Mouse (Mus musculus): ENCODE results near the gene Tcf23. TPM values are rescaled to one million over a fixed set of nuclear protein-coding genes. Genes with fewer than 3 reads are reported as not detected.
"Not testable (repeated sequence)": the region's sequence is repeated elsewhere in the genome, so short reads cannot be mapped to it uniquely, and the experiment has no call there.

Tcf23 gene
- polyA plus RNA-seq, 1 experiment from 2014 or later = not detected

- no peak overlapping the region for H3K4me2 ChIP-seq (ENCODE audit: low read depth, low read length)
- H3K4me1 ChIP-seq (ENCODE audit: control insufficient read depth, insufficient read depth, low read length) = no peaks in the 10 kb centered on the region
- no peak overlapping the region for H3K4me3 ChIP-seq (ENCODE audit: low read depth, low read length)
- ATAC-seq (ENCODE audit: low read depth) = no peak
- no peaks in the 10 kb centered on the region for H3K27me3 ChIP-seq (ENCODE audit: control insufficient read depth, insufficient read depth, low read length)
- H3K9ac ChIP-seq (replicated peaks; ENCODE audit: low read depth, low read length) = no peak overlapping the region
- H3K9me3 ChIP-seq (ENCODE audit: control insufficient read depth, low read length) = no peaks in the 10 kb centered on the region
- H3K27ac ChIP-seq (ENCODE audit: low read depth, low read length) = no peak overlapping the region
- WGBS = 79% methylated on average over 2 of the region's 2 CpGs
- H3K36me3 ChIP-seq (ENCODE audit: control insufficient read depth, insufficient read depth, low read length) = no peaks in the 10 kb centered on the region
These were observed 32.5 kb downstream of the Tcf23 start for GRCm38 (mm10) chr5:31000993-31001392.

DNA sequence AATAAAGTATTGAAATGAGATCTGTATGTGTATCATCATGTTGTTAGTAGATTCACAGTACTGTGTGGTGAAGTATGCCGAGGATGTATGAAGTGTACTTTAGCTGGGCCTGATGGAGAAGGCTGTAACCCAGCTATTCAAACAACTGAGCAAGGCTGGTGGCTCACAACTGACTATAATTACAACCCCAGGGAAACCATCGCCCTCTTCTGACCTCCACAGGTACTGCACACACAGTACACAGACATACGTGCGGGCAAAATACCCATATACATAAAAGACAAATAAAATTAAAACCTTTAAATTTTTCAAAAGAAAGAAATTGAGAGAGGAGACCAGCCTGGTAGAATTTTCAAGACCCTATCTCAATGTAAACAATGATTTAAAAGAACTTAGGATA is 33.1 kb downstream of the Tcf23 start:
- Histone ChIP-seq H3K4me1 (ENCODE audit: control insufficient read depth, insufficient read depth, low read length) (no peaks in the 10 kb centered on the region), H3K4me3 (ENCODE audit: low read depth, low read length) (no peak overlapping the region), H3K27me3 (ENCODE audit: control insufficient read depth, insufficient read depth, low read length) (no peaks in the 10 kb centered on the region), H3K9me3 (ENCODE audit: control insufficient read depth, low read length) (no peaks in the 10 kb centered on the region), H3K36me3 (ENCODE audit: control insufficient read depth, insufficient read depth, low read length) (no peaks in the 10 kb centered on the region), H3K27ac (ENCODE audit: low read depth, low read length) (no peak overlapping the region), H3K4me2 (ENCODE audit: low read depth, low read length) (no peak overlapping the region), H3K9ac (replicated peaks; ENCODE audit: low read depth, low read length) (no peak overlapping the region)
- WGBS = 82% methylated on average over 4 of the region's 4 CpGs
- no peak for ATAC-seq (ENCODE audit: low read depth)

DNA sequence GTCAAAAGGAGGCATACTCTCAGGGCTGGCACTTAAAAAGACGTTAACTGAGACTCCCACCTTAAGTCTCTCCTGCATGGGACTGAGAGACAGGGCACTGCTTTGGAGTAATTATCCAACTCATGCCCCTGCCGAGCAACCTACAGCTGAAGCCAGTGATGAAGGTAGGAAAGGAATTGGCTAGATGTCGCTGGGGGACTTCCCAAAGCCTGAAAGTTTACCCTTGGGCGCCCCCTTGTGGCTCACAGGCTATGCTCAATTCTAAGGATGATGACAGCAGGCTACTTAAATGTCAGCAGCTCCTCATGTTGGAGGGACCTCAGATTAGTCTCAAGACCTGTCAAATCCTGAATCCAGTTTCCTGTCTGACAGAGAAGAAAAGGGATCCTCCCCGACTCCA is 35.7 kb downstream of the Tcf23 start:
- no peak overlapping the region for H3K27ac ChIP-seq (ENCODE audit: low read depth, low read length)
- no peaks in the 10 kb centered on the region for H3K27me3 ChIP-seq (ENCODE audit: control insufficient read depth, insufficient read depth, low read length)
- H3K9me3 ChIP-seq (ENCODE audit: control insufficient read depth, low read length) = no peaks in the 10 kb centered on the region
- 2% methylated on average over 5 of the region's 5 CpGs for WGBS
- no peak overlapping the region for H3K4me3 ChIP-seq (ENCODE audit: low read depth, low read length)
- H3K36me3 ChIP-seq (ENCODE audit: control insufficient read depth, insufficient read depth, low read length) = no peaks in the 10 kb centered on the region
- no peaks in the 10 kb centered on the region for H3K4me1 ChIP-seq (ENCODE audit: control insufficient read depth, insufficient read depth, low read length)
- peak; percentile 66 for ATAC-seq (ENCODE audit: low read depth)
- no peak overlapping the region for H3K4me2 ChIP-seq (ENCODE audit: low read depth, low read length)
- H3K9ac ChIP-seq (replicated peaks; ENCODE audit: low read depth, low read length) = no peak overlapping the region

DNA sequence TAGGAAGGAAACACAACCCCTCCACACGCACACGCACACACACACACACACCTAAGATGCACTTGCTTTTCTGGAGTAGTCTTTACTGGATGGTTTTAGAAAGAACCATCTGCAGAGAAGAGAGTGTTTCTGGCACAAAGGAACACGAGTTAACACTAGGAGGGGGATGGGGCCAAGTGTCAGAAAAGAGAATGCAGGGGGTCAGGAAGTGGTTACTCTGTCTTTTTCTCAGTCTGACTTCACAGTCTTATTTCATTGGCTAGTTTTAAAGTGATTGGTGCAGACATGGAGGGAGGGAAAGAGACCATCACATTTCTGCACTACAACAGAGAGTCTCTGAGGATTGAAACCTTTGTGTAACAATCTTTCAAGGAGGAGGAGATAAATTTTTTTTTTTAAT is 44.3 kb downstream of the Tcf23 start:
- 75% methylated on average over 3 of the region's 3 CpGs for WGBS
- Histone ChIP-seq H3K4me3 (ENCODE audit: low read depth, low read length) (no peak overlapping the region), H3K36me3 (ENCODE audit: control insufficient read depth, insufficient read depth, low read length) (no peaks in the 10 kb centered on the region), H3K27ac (ENCODE audit: low read depth, low read length) (no peak overlapping the region), H3K9me3 (ENCODE audit: control insufficient read depth, low read length) (no peaks in the 10 kb centered on the region), H3K4me2 (ENCODE audit: low read depth, low read length) (no peak overlapping the region), H3K9ac (replicated peaks; ENCODE audit: low read depth, low read length) (no peak overlapping the region), H3K27me3 (ENCODE audit: control insufficient read depth, insufficient read depth, low read length) (no peaks in the 10 kb centered on the region), H3K4me1 (ENCODE audit: control insufficient read depth, insufficient read depth, low read length) (no peaks in the 10 kb centered on the region)
- no peak for ATAC-seq (ENCODE audit: low read depth)

GRCm38 (mm10) chr5:31015913-31016312 is 47.5 kb downstream of the Tcf23 start:
- ATAC-seq (ENCODE audit: low read depth) = no peak
- Histone ChIP-seq H3K9me3 (ENCODE audit: control insufficient read depth, low read length) (no peaks in the 10 kb centered on the region), H3K27ac (ENCODE audit: low read depth, low read length) (no peak overlapping the region), H3K4me2 (ENCODE audit: low read depth, low read length) (no peak overlapping the region), H3K4me1 (ENCODE audit: control insufficient read depth, insufficient read depth, low read length) (no peaks in the 10 kb centered on the region), H3K9ac (replicated peaks; ENCODE audit: low read depth, low read length) (no peak overlapping the region), H3K36me3 (ENCODE audit: control insufficient read depth, insufficient read depth, low read length) (no peaks in the 10 kb centered on the region), H3K4me3 (ENCODE audit: low read depth, low read length) (no peak overlapping the region), H3K27me3 (ENCODE audit: control insufficient read depth, insufficient read depth, low read length) (no peaks in the 10 kb centered on the region)
- 83% methylated on average over 2 of the region's 2 CpGs for WGBS

DNA sequence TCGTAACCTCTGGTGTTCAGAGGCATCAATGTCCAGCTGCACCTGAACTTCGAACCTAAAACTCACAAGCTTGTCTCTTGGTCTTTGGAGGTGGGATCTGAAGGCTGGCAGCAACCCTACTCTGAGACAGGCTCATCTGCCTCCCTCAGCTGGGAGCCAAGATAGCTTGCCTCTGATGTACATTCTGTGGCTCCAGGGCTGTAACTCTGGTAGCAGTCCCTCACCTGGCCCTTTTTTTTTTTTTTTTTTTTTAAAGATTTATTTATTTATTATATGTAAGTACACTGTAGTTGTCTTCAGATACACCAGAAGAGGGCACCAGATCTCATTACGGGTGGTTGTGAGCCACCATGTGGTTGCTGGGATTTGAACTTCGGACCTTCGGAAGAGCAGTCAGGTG is 53.3 kb downstream of the Tcf23 start:
- not testable (repeated sequence) for H3K27me3 ChIP-seq (ENCODE audit: control insufficient read depth, insufficient read depth, low read length); H3K9me3 ChIP-seq (ENCODE audit: control insufficient read depth, low read length); H3K4me2 ChIP-seq (ENCODE audit: low read depth, low read length); H3K27ac ChIP-seq (ENCODE audit: low read depth, low read length); H3K9ac ChIP-seq (replicated peaks; ENCODE audit: low read depth, low read length); ATAC-seq (ENCODE audit: low read depth); H3K4me3 ChIP-seq (ENCODE audit: low read depth, low read length); H3K36me3 ChIP-seq (ENCODE audit: control insufficient read depth, insufficient read depth, low read length); H3K4me1 ChIP-seq (ENCODE audit: control insufficient read depth, insufficient read depth, low read length)
- 88% methylated on average over 4 of the region's 5 CpGs for WGBS

DNA sequence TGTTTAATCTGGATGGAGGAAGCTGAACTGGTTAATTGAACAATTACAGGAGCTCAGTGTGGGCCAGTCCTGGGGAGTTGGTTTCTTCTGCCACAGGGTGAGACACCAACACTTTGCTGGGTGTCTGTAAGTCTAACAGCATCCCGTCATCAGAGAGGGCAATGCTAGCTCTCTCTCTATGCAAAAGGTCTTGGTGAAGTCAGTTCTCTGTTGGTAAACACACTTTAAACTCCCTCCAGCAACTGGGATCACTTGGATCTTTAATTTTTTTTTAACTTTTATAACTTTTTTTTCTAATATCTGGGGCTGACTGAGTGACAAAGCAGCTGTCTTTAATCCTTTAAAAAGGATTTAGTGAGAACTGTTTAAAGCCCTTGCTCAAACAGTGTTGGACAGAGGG is 54.2 kb downstream of the Tcf23 start:
- no peaks in the 10 kb centered on the region for H3K27me3 ChIP-seq (ENCODE audit: control insufficient read depth, insufficient read depth, low read length)
- no peaks in the 10 kb centered on the region for H3K9me3 ChIP-seq (ENCODE audit: control insufficient read depth, low read length)
- no peak overlapping the region for H3K4me2 ChIP-seq (ENCODE audit: low read depth, low read length)
- ATAC-seq (ENCODE audit: low read depth) = no peak
- H3K9ac ChIP-seq (replicated peaks; ENCODE audit: low read depth, low read length) = no peak overlapping the region
- H3K36me3 ChIP-seq (ENCODE audit: control insufficient read depth, insufficient read depth, low read length) = no peaks in the 10 kb centered on the region
- H3K4me3 ChIP-seq (ENCODE audit: low read depth, low read length) = no peak overlapping the region
- H3K27ac ChIP-seq (ENCODE audit: low read depth, low read length) = no peak overlapping the region
- WGBS = 64% methylated on average over 1 of the region's 1 CpGs
- no peaks in the 10 kb centered on the region for H3K4me1 ChIP-seq (ENCODE audit: control insufficient read depth, insufficient read depth, low read length)

- Histone ChIP-seq H3K9me3 (ENCODE audit: control insufficient read depth, low read length) (no peaks in the 10 kb centered on the region), H3K27me3 (ENCODE audit: control insufficient read depth, insufficient read depth, low read length) (no peaks in the 10 kb centered on the region), H3K4me1 (ENCODE audit: control insufficient read depth, insufficient read depth, low read length) (no peaks in the 10 kb centered on the region), H3K36me3 (ENCODE audit: control insufficient read depth, insufficient read depth, low read length) (no peaks in the 10 kb centered on the region), H3K4me3 (ENCODE audit: low read depth, low read length) (no peak overlapping the region), H3K9ac (replicated peaks; ENCODE audit: low read depth, low read length) (no peak overlapping the region), H3K27ac (ENCODE audit: low read depth, low read length) (no peak overlapping the region), H3K4me2 (ENCODE audit: low read depth, low read length) (no peak overlapping the region)
- ATAC-seq (ENCODE audit: low read depth) = no peak
- 14% methylated on average over 3 of the region's 4 CpGs for WGBS
These were observed 54.8 kb downstream of the Tcf23 start for GRCm38 (mm10) chr5:31023254-31023653.

- H3K4me3 ChIP-seq (ENCODE audit: low read depth, low read length) = no peak overlapping the region
- H3K9ac ChIP-seq (replicated peaks; ENCODE audit: low read depth, low read length) = no peak overlapping the region
- no peaks in the 10 kb centered on the region for H3K4me1 ChIP-seq (ENCODE audit: control insufficient read depth, insufficient read depth, low read length)
- no peak overlapping the region for H3K27ac ChIP-seq (ENCODE audit: low read depth, low read length)
- no peaks in the 10 kb centered on the region for H3K27me3 ChIP-seq (ENCODE audit: control insufficient read depth, insufficient read depth, low read length)
- no peaks in the 10 kb centered on the region for H3K36me3 ChIP-seq (ENCODE audit: control insufficient read depth, insufficient read depth, low read length)
- ATAC-seq (ENCODE audit: low read depth) = no peak
- H3K4me2 ChIP-seq (ENCODE audit: low read depth, low read length) = no peak overlapping the region
- H3K9me3 ChIP-seq (ENCODE audit: control insufficient read depth, low read length) = no peaks in the 10 kb centered on the region
These were observed 56.2 kb downstream of the Tcf23 start for GRCm38 (mm10) chr5:31024641-31025040.

Data from neural tube, embryonic 14.5 days (tissue).